Mouse (Mus musculus): ENCODE measurements around the gene Eml2. TPM values are rescaled to one million over a fixed set of nuclear protein-coding genes. Genes with fewer than 3 reads are reported as not detected.

Gene Eml2
- polyA plus RNA-seq, 1 experiment = 11.1 TPM

DNA sequence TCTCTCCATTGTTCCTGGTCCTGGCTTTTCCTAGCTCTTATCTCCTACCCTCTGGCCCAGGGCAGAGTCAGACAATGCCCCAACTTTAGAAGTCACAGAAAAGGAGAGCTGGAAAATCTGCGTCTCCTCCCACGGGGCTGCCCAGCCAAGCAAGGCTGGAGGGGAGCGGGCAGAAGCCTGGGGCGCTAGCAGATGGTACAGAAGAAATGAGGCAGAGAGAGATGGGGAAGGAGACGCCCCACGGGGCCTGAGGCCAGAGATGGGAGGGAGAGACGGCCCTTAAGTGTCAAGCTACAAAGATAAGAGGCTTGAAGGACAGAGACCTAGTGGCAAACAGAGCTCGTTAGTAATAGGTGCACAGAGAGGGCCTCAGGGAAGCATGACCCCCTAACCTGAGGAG is 4.4 kb upstream of the Eml2 start:
- Histone ChIP-seq H3K4me3 (ENCODE audit: control insufficient read depth, low read depth, low read length) (no peak overlapping the region), H3K4me1 (ENCODE audit: control insufficient read depth, insufficient read depth, low read length) (peaks cover 31% of the 10 kb centered on the region), H3K27me3 (ENCODE audit: control insufficient read depth, insufficient read depth, low read length) (no peaks in the 10 kb centered on the region; the same call in 1 of the 2 replicates), H3K27ac (ENCODE audit: control insufficient read depth, insufficient read depth, low read depth, low read length) (no peak overlapping the region), H3K36me3 (ENCODE audit: control insufficient read depth, insufficient read depth, low read length) (no peaks in the 10 kb centered on the region)
- no peak for TF ChIP-seq POLR2A (IDR thresholded peaks at IDR 0.05; ENCODE audit: control insufficient read depth, low read depth, low read length)
- TF ChIP-seq CTCF (IDR thresholded peaks at IDR 0.05; ENCODE audit: control insufficient read depth, insufficient read depth, insufficient replicate concordance, low read depth, low read length) = no peak

GRCm38 (mm10) chr7:19172874-19173273 is 3.3 kb upstream of the Eml2 start:
- no peaks in the 10 kb centered on the region for H3K36me3 ChIP-seq (ENCODE audit: control insufficient read depth, insufficient read depth, low read length)
- TF ChIP-seq POLR2A (IDR thresholded peaks at IDR 0.05; ENCODE audit: control insufficient read depth, low read depth, low read length) (no peak), CTCF (IDR thresholded peaks at IDR 0.05; ENCODE audit: control insufficient read depth, insufficient read depth, insufficient replicate concordance, low read depth, low read length) (peak; percentile 65)
- peak overlapping the region; percentile 22; the same call in 1 of the 2 replicates for H3K4me3 ChIP-seq (ENCODE audit: control insufficient read depth, low read depth, low read length)
- H3K27me3 ChIP-seq (ENCODE audit: control insufficient read depth, insufficient read depth, low read length) = peaks cover under 1% of the 10 kb centered on the region; the same call in 1 of the 2 replicates
- no peak overlapping the region for H3K27ac ChIP-seq (ENCODE audit: control insufficient read depth, insufficient read depth, low read depth, low read length)
- peaks cover 34% of the 10 kb centered on the region for H3K4me1 ChIP-seq (ENCODE audit: control insufficient read depth, insufficient read depth, low read length)

DNA sequence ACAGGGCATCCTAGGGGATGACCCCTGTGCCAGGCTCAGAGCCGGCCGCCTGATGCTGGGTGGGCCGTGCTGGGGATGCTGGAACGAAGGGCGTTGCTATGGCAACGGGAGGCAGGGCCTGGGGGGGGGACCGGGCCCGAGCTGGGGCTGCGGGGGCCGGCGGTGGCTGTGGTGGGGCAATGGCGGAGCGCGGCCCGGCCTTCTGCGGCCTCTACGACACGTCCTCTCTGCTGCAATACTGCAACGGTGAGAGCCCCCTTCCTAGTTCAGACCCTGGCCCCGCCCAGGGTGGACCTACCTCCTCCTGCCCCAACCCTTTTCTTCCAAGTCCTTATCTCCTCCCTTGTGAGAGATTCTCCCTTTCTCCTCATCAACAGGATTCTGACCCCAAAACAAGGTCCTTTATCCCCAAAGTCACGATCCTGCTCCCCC is 311 bp downstream of the Eml2 start:
- Histone ChIP-seq H3K27ac (ENCODE audit: control insufficient read depth, insufficient read depth, low read depth, low read length) (no peak overlapping the region), H3K4me3 (ENCODE audit: control insufficient read depth, low read depth, low read length) (peak overlapping the region; percentile 84), H3K27me3 (ENCODE audit: control insufficient read depth, insufficient read depth, low read length) (peaks cover 7% of the 10 kb centered on the region), H3K36me3 (ENCODE audit: control insufficient read depth, insufficient read depth, low read length) (no peaks in the 10 kb centered on the region), H3K4me1 (ENCODE audit: control insufficient read depth, insufficient read depth, low read length) (peaks cover 51% of the 10 kb centered on the region)
- TF ChIP-seq POLR2A (IDR thresholded peaks at IDR 0.05; ENCODE audit: control insufficient read depth, low read depth, low read length) (0 out of 2 replicates have a peak, but pooled peaks have one; percentile 5), CTCF (IDR thresholded peaks at IDR 0.05; ENCODE audit: control insufficient read depth, insufficient read depth, insufficient replicate concordance, low read depth, low read length) (no peak)

GRCm38 (mm10) chr7:19177216-19177615 is 995 bp downstream of the Eml2 start:
- no peaks in the 10 kb centered on the region for H3K36me3 ChIP-seq (ENCODE audit: control insufficient read depth, insufficient read depth, low read length)
- TF ChIP-seq POLR2A (IDR thresholded peaks at IDR 0.05; ENCODE audit: control insufficient read depth, low read depth, low read length) (0 out of 2 replicates have a peak, but pooled peaks have one; percentile 8), CTCF (IDR thresholded peaks at IDR 0.05; ENCODE audit: control insufficient read depth, insufficient read depth, insufficient replicate concordance, low read depth, low read length) (no peak)
- peak overlapping the region; percentile 84 for H3K4me3 ChIP-seq (ENCODE audit: control insufficient read depth, low read depth, low read length)
- no peak overlapping the region for H3K27ac ChIP-seq (ENCODE audit: control insufficient read depth, insufficient read depth, low read depth, low read length)
- H3K27me3 ChIP-seq (ENCODE audit: control insufficient read depth, insufficient read depth, low read length) = peaks cover 7% of the 10 kb centered on the region
- peaks cover 49% of the 10 kb centered on the region for H3K4me1 ChIP-seq (ENCODE audit: control insufficient read depth, insufficient read depth, low read length)

- TF ChIP-seq CTCF (IDR thresholded peaks at IDR 0.05; ENCODE audit: control insufficient read depth, insufficient read depth, insufficient replicate concordance, low read depth, low read length) (no peak), POLR2A (IDR thresholded peaks at IDR 0.05; ENCODE audit: control insufficient read depth, low read depth, low read length) (no peak)
- peaks cover 42% of the 10 kb centered on the region for H3K4me1 ChIP-seq (ENCODE audit: control insufficient read depth, insufficient read depth, low read length)
- H3K4me3 ChIP-seq (ENCODE audit: control insufficient read depth, low read depth, low read length) = peak overlapping the region; percentile 84
- H3K27me3 ChIP-seq (ENCODE audit: control insufficient read depth, insufficient read depth, low read length) = peaks cover 7% of the 10 kb centered on the region
- H3K36me3 ChIP-seq (ENCODE audit: control insufficient read depth, insufficient read depth, low read length) = no peaks in the 10 kb centered on the region
- H3K27ac ChIP-seq (ENCODE audit: control insufficient read depth, insufficient read depth, low read depth, low read length) = no peak overlapping the region
Measured at GRCm38 (mm10) chr7:19178035-19178434, 1.8 kb downstream of the Eml2 start.

DNA sequence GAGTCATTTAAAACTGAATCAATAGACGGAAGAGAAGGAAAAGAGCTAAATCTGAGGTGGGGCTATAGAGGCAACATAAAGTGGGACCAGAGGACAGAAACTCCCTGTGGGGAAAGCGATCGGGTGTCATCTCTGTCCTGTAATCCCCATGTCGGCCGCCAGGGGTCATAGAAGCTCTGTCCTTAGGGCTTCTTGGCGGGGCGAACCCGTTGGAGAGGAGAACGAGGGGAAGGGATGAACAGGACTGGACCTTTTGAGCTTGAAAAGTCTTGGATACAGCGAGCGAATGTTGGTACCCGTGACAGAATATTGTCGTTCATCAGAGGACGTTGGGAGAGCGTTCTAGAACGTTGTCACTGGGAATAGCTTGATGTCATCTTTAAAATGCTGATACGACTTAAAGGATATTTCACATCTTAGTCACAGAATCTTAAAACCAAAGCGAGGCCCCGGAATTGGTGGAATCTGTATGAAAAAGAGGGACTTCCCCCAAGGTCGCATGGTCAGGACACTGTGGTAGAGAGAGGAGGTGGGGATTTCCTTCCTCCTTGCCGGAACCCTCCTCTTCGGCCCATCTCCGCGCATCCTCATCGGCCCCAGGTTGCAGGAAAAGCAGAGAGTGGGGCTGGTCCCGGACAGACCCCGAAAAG is 2.3 kb downstream of the Eml2 start:
- H3K4me1 ChIP-seq (ENCODE audit: control insufficient read depth, insufficient read depth, low read length) = peaks cover 41% of the 10 kb centered on the region
- TF ChIP-seq CTCF (IDR thresholded peaks at IDR 0.05; ENCODE audit: control insufficient read depth, insufficient read depth, insufficient replicate concordance, low read depth, low read length) = peak; percentile 76
- no peak for TF ChIP-seq POLR2A (IDR thresholded peaks at IDR 0.05; ENCODE audit: control insufficient read depth, low read depth, low read length)
- peak overlapping the region; percentile 84 for H3K4me3 ChIP-seq (ENCODE audit: control insufficient read depth, low read depth, low read length)
- H3K27ac ChIP-seq (ENCODE audit: control insufficient read depth, insufficient read depth, low read depth, low read length) = no peak overlapping the region
- peaks cover 7% of the 10 kb centered on the region for H3K27me3 ChIP-seq (ENCODE audit: control insufficient read depth, insufficient read depth, low read length)
- H3K36me3 ChIP-seq (ENCODE audit: control insufficient read depth, insufficient read depth, low read length) = no peaks in the 10 kb centered on the region

DNA sequence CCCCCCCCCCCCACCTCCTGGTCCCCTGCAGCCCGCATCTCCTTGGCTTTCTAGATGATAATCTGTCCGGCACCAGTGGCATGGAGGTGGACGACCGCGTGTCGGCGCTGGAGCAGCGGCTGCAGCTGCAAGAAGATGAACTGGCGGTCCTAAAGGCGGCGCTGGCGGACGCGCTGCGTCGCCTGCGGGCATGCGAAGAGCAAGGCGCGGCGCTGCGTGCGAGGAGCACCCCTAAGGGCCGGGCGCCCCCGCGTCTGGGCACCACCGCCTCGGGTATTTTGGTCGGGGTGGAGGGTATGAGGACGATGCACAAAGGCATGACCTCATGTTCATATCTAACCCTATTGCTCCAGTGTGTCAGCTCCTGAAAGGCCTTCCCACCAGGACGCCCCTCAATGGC is 3.0 kb downstream of the Eml2 start:
- Histone ChIP-seq H3K36me3 (ENCODE audit: control insufficient read depth, insufficient read depth, low read length) (no peaks in the 10 kb centered on the region), H3K4me1 (ENCODE audit: control insufficient read depth, insufficient read depth, low read length) (peaks cover 41% of the 10 kb centered on the region)

More for the DNA sequence above, 3.0 kb downstream of the Eml2 start:
- Histone ChIP-seq H3K27ac (ENCODE audit: control insufficient read depth, insufficient read depth, low read depth, low read length) (no peak overlapping the region), H3K4me3 (ENCODE audit: control insufficient read depth, low read depth, low read length) (peak overlapping the region; percentile 79), H3K27me3 (ENCODE audit: control insufficient read depth, insufficient read depth, low read length) (peaks cover 7% of the 10 kb centered on the region)
- TF ChIP-seq POLR2A (IDR thresholded peaks at IDR 0.05; ENCODE audit: control insufficient read depth, low read depth, low read length) (no peak), CTCF (IDR thresholded peaks at IDR 0.05; ENCODE audit: control insufficient read depth, insufficient read depth, insufficient replicate concordance, low read depth, low read length) (peak; percentile 51; the same call in 1 of the 2 replicates)

Measured in testis, adult 2 months (tissue).